Mouse (Mus musculus) gastrocnemius, postnatal 25 days (tissue): ENCODE results near the gene Crybb1. TPM values are rescaled to one million over a fixed set of nuclear protein-coding genes. Genes with fewer than 3 reads are reported as not detected.

Experiments
- DNase-seq: peaks from one replicate; pipeline ENCODE4 v3.0.0; 2022
- total RNA-seq, 2 experiments: library from RNA; stranded (reverse); gene quantifications; 1 replicate in 1 of 2; 2 replicates in 1 of 2; pipeline ENCODE4 v1.2.3; 2021

The Crybb1 gene
- total RNA-seq, 2 experiments from 2014 or later: 3.2 to 3.9 TPM

DNA sequence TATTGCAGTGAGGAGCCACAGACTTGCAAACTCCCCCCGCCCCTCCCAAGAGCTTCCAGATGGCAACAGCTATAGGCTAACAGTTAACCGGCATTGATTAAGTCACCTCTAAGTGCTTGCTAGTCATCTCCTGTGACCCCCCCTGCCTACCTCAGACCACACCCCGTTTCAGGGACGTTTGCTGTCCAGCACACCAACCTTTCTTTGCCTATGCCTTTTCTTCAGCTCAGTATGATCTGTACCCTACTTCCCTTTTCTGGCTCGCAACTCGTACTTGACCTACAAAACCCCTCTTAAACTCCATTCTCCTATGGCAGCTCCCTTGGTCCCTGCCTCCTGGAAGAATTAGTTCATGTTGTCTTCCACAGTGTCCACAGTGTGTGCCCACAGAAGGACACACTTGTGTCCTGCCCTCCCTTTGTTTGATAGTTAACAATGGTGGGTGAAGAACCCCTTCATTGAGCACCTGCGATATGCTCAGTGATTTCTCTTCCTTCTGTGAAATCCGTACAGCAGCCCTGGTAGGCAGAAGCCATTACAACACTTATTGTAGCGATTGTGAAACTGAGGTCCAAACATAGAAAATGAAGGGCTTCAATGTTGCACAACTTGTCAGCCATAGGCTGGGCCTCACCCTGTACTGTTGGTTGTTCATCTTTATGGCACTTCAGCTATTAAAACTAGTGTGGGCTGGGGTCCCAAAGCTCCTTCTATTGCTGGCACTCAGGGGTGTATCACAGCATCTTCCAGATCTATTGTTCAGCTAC, 10.6 kb downstream of the Crybb1 start:
- no peak for DNase-seq

DNA sequence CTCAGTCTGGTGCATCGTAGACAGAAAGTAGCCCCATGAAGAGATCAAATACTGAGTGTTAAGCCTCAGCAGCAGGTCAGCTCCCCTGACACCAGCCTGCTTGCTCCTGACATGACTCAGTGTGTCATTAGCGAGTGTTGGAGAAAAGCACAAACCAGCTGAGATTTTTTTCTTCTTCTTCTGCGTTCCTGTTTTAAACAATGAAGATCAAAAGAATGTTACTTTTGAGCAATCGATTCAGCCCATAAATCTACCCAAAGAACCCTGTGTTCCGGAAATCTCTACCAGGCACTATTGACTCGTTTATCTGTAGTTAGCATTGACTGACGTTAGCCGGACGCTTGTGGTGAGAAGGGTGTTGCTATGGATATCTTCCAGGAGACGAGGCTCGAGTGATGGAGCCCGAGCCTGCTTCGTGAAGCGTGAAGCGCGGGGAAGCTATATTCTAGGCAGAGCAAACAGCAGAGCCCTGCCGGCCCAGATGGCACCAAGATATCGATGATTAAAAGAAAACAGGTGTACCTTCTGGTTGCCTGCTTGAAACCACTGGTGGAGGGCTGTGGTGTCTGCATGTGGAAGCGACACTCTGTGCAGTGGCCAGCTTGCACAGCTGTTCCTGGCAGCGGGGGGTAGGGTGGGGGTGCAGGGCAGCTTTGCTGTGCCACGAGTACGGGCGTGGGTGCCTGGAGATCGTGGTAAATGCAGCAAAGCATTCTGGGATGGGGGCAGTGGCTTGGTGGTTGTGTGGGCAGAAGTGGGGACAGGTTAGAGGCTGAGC, 15.3 kb downstream of the Crybb1 start:
- DNase-seq: no peak

GRCm38 (mm10) chr5:112272934-112273333, 17.3 kb downstream of the Crybb1 start:
- DNase-seq: no peak

GRCm38 (mm10) chr5:112273746-112274463, 18.3 kb downstream of the Crybb1 start:
- no peak for DNase-seq

GRCm38 (mm10) chr5:112275021-112275804, 19.6 kb downstream of the Crybb1 start:
- no peak for DNase-seq

GRCm38 (mm10) chr5:112276267-112276873, 20.8 kb downstream of the Crybb1 start, which contains the start of gene Tpst2:
Gene Tpst2 (plus strand): TSS chr5:112276691.
- peak; percentile 100 for DNase-seq

DNA sequence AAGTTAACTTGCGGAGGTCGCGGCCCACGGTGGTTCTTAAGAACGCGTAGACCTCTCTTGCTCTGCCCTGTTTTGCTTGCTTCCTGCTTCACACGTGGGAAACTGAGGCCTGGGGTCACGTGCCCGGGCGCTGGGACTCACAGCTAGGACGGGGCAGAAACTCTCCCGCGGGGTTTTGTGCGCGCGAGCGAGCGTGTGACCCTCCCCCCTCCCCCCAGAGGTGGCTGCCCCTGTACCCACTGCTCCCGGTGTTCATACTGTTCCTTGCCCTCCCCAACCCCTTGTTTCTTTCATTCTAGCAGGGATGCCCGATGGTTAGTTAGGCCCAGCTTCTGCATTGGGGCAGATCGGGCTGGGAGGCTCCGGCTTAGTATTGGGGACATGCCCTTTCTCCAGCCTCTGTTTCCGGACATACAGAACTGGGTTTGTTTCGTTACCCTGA, 21.3 kb downstream of the Crybb1 start:
- no peak for DNase-seq

DNA sequence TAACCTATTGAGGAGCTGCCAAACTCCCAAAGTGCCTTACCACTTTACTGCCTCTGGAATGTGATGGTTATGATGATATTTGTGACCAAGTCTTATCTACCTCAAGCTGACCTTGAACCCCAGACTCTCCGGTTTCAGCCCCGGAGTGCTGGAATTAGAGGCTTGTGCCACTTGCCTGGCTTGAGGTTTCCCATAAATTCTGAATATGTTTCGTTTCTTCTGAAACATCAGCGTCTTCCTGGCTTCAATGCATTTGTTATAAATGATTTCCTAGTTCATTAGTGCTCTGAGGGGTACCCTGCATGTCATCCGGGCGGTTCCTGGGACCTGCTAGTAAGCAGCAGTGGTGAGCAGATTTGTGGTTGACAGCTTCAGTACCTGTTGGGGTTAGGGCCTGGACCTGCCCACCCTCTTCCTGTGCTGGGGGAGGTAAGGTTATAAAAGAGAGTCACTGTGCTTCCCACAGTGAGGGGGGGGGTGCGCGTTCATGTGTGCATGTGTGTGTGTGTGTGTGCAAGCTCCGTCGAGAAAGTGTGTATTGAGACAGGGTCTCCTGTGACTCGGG, 22.4 kb downstream of the Crybb1 start:
- DNase-seq: no peak

DNA sequence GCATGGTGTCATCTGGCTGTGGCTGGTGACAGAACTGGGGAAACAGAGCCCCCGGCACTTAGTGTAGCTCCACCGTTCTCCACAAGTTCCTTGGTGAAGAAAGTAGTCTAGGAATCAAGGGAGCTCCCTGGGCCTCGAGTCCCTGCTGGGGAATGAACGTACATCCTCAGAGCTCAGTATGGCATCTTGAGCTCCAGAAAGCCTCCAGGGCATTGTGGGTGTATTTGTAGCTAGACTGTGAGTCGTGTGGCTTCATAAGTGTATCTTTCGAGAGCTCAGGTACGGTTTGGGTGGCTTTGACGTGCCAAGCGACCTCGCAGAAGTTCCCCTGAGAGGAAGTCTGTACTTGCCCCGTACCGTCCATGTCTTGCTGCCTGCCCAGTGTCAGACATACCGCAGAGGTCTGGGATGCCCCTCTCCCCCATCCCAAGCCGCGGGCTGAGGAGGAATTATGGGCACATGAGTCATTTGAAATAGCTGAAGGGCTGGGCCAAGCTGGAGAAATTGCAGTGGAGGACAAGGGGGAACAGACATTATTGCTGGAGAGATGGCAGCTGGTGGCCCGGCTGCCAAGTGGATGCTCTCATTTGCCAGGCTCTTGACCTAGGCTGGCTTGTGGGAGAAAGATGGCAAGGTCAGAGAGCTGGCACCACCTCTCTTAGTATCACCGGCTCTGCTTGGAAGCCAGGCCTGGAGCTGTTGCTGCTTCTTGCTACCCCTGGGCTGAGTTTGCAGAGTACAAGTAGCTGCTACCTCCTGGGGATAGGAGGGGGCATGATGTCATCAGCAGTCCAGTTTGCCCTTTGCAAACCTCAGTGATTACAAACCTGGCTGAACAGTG, 23.8 kb downstream of the Crybb1 start:
- peak; percentile 81 for DNase-seq

DNA sequence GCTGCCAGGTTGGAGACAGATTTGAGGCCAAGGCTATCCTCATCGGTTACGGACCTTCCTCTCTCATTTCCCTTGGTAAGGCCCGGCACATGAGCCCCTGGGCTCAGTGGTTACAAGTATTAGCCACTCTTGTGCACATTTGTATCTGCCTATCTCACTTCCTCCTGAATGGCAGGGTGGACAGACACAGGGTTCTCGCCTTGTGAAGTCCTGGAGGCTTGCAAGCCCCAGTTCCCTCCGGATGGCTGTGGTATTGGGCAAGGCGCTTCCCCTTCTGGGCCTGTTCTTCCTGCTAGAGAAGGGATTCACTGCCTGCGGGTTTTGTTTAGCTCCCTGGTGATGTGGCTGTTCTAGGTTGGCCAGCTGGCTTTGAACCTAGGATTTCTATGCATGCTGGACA, 24.5 kb downstream of the Crybb1 start:
- DNase-seq: no peak

DNA sequence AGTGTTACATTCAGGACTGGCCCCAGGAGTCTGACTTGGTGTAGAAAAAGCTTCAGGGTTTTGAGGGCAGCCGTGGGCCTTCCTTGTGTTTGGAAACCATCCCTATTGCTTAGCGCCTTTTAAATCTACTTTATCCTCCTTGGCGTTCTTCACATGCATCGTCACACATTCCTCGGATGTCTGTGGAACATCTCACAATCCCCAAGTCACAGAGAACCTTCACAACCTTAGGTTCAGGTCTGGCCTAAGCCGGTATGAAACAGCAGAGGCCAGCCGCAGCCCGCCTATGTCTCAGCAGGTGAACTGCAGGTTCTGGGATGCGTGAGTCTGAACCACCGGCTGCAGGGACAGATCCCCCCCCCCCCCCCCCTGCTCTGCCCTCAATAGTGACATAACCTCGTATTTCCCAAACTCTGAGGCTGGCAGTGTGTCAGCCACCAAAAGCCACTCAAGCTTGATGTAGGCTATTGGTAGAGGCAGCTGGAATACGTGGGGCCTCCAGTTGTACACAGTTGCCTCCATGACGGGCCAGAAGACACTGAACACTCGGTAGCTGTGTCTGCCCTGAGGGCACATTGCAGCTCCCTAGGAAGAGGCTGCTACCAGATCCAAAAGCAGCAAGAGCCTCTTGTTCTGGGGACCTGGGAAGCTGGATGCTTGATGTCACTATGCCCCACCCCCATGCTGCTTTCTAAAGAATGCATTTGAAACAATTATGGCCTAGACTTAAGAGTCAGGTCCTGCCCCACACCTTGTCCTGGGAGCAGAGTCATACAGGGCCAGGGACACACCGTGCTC, 25.4 kb downstream of the Crybb1 start:
- no peak for DNase-seq

- no peak for DNase-seq
Observed at GRCm38 (mm10) chr5:112281676-112282075, 26.1 kb downstream of the Crybb1 start.

DNA sequence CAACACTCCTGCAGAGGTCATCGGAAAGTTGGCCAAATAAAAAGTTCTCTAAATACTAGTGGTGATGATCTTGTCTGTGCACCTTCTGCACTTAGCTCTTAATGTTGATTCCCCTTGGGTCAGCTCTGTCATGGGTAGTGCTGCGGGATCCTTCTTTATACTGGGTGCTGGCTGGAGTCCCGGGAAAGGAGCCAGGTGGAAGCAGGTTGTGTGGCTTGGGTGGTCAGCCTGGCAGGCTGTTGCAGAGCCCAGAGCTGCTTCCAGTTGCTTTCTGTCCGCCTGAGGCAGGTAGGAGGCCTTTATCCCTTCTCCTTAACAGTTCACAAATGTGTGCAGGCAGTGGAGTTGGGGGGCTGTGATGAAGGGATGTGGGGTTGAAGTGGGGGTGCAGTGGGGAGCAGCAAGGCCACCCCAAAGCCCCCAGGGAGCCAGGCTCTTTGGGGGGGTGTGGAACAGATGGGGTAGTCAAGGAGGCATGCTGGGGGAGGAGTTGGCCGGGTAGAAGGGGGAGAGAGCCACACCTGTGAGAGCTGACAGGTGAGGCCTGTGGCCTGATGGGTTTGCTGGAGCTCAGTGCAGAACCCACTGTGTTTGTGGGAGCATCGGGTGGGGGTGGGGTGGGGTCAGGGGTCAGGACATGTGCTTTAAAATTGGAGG, 26.6 kb downstream of the Crybb1 start:
- no peak for DNase-seq

GRCm38 (mm10) chr5:112282780-112283482, 27.3 kb downstream of the Crybb1 start:
- DNase-seq: no peak

DNA sequence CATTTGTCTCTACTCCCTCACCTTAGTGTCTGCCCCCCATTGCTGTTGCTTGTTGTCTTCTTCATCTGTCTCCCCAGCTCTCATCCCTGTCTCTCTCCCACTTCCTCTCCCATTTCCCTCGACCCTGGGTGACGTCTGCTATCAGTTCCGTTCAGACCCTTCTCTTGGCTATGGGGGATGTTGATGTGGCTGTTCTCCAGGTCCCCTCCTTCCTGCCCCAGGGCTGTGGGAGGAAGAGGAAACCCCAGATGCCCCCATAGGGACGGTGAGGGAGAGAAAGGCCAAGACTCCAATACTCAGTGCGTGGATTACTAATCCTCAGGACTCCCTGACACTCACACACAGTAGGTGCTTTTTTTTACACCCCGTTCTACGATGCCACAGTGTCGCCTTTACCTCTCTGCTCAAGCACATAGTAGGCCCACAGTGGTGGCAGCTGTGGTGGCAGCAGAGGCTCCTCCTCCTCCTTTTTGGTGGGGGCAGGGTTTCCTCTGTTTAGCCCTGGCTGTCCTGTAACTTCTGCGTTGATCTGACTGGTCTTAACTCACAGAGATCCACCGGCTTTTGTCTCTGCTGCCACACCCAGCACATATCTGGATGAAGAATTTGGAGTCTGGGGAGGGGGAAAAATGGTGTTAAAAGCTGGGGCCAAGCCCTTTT, 28.1 kb downstream of the Crybb1 start:
- DNase-seq: no peak

DNA sequence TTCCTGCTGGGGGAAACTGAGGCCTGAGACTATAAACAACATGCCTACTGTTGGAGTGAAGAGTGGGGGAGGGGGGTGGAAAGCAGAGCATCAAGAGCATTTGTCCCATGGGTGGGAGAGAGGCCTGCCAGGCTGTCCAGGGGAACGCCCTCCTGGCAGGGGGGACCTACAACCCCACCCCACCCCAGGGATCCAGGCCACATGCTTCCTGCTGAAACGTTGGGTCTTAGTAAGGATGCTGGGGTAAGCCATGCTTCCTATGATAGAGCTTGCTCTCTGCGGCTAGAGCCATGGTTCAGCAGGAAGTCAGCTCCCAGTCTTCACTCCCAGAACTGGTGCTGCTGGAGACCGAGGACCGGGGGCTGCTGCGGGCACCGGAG, 28.6 kb downstream of the Crybb1 start:
- no peak for DNase-seq

DNA sequence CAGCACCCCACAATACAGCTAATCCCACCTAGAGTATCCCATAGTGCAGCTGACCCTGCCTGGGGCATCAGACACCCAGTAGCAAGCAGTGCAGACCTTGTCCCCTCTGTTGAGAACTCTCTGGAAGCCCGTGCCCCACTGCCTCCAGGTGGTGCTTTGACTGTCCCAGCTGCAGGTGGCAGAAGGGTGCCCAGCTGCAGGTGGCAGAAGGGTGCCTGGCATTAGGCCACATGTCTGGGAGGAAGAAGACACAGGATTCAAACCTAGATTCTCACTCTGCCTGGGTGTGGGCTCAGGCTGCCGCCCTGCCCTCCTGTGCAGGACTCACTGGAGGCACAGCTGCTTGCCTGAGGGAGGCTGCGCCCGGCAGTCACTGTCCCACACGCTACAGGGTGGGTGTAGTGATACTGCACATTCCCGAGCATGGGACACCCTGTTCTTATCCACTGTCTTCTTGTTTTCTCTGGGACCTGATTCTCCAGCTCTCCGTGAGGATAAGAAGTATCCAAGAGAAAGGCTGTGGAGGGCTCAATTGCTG, 30.0 kb downstream of the Crybb1 start:
- DNase-seq: no peak
